Mouse (Mus musculus) adrenal gland (tissue): ENCODE results near the gene Sugt1.

ENCODE experiments used
- intact Hi-C: fragments of 180-260 bp; cut with DNase I; formaldehyde crosslinking; loops from one replicate; pipeline ENCODE4 v1.15.1; 2025
- microRNA-seq, 2 experiments: library from miRNA; unstranded; fragments of <30 nt; microRNA quantifications; one replicate each; pipeline ENCODE4; 2019

Sugt1 gene

GRCm38 (mm10) chr14:79673083-79674013, 85.9 kb downstream of the Sugt1 start:
- intact Hi-C loops = no loop called here

GRCm38 (mm10) chr14:79677108-79677753, 89.7 kb downstream of the Sugt1 start:
- intact Hi-C loops = no loop called here

- intact Hi-C loops = no loop called here
Measured at GRCm38 (mm10) chr14:79677891-79678687, 90.6 kb downstream of the Sugt1 start.

GRCm38 (mm10) chr14:79680652-79681051, 93.2 kb downstream of the Sugt1 start:
- intact Hi-C loops = no loop called here

Small RNA genes lying within 50 kb of the gene (microRNA-seq; reads per million reads assigned to microRNA genes)
- 0 reads per million in 2 experiments for gene Gm27857
